Mouse (Mus musculus): ENCODE results near the gene Upk3a.
"Not testable (repeated sequence)": the region's sequence is repeated elsewhere in the genome, so short reads cannot be mapped to it uniquely, and the experiment has no call there.

The Upk3a gene

GRCm38 (mm10) chr15:85000984-85001982, 15.7 kb upstream of the Upk3a start:
- peak; percentile 87 for DNase-seq (ENCODE audit: low spot score)

- no peak for DNase-seq (ENCODE audit: low spot score)
These were observed 7.3 kb upstream of the Upk3a start for GRCm38 (mm10) chr15:85009666-85010065.

- peak; percentile 29 for DNase-seq (ENCODE audit: low spot score)
These were observed 4.9 kb upstream of the Upk3a start for GRCm38 (mm10) chr15:85011895-85012661.

DNA sequence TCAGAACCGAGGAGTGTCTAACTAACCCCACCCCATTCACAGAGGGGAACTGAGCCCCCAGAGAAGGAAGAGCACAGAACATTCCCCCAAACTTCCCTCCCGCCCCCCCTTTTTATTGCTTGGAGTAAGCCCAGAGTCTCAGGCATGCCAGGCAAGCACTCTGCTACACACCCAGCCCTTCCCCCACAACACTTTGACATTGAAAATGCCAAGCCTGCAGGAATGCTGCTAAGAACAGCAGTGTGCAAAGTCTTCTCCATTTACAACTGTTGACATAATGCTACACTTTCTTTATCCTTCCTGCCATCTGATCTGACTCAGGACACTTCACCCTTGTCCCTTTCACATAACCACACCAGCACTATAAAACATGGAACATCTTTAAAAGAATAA, 4.3 kb upstream of the Upk3a start:
- peak; percentile 44 for DNase-seq (ENCODE audit: low spot score)

GRCm38 (mm10) chr15:85015771-85016170, 1.2 kb upstream of the Upk3a start:
- DNase-seq (ENCODE audit: low spot score), result no peak

GRCm38 (mm10) chr15:85022211-85022610, 5.3 kb downstream of the Upk3a start:
- DNase-seq (ENCODE audit: low spot score), result no peak

GRCm38 (mm10) chr15:85026197-85026596, 9.3 kb downstream of the Upk3a start:
- DNase-seq (ENCODE audit: low spot score), result no peak

GRCm38 (mm10) chr15:85027740-85028139, 10.8 kb downstream of the Upk3a start:
- DNase-seq (ENCODE audit: low spot score), result no peak

GRCm38 (mm10) chr15:85028648-85029047, 11.7 kb downstream of the Upk3a start, which contains the start of gene Fam118a:
Gene Fam118a, plus strand, starts transcription at chr15:85028948.
- DNase-seq (ENCODE audit: low spot score), result not testable (repeated sequence)

- DNase-seq (ENCODE audit: low spot score), result not testable (repeated sequence)
These were observed 13.7 kb downstream of the Upk3a start for GRCm38 (mm10) chr15:85030643-85031042.

DNA sequence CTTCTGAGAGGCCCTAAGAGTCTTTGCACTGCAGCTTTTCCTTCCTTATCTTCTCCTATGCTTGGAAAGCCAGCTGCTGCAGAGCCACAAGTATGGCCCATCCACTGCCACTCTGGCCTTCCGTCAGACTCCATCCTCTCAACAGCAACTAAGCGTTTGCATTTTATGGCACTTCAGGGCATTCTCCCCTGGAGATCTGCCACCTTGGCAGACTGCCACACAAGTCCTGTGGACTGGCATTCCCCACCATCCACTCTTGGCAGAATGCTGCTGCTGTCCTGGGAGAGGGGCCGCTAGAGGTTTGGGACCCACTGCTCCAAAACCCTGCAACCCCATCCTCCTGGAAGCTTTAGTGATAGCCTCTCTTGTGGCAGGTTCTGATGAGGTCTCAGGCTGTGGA, 14.9 kb downstream of the Upk3a start:
- no peak for DNase-seq (ENCODE audit: low spot score)

DNA sequence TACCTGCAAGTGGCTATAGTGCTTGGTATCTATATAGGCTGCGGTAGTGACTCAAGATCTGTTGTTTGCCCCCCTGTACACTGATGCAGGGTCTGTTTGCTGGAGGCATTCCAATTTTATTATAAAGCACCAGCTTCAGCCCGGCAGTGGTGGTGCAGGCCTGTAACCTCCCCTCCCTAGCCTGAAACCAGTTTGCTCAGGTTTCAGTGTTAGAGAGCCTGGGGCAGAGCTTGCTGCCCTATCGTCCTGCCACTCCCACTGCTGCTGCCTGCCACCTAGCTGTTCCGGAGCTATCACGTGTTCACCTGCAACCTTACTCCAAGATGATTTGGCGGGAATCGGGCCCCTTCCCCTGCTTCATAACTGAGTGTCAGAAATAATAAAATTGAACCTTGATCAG, 17.0 kb downstream of the Upk3a start:
- not testable (repeated sequence) for DNase-seq (ENCODE audit: low spot score)

GRCm38 (mm10) chr15:85036566-85037342, 19.8 kb downstream of the Upk3a start:
- DNase-seq (ENCODE audit: low spot score), result peak; percentile 96

DNA sequence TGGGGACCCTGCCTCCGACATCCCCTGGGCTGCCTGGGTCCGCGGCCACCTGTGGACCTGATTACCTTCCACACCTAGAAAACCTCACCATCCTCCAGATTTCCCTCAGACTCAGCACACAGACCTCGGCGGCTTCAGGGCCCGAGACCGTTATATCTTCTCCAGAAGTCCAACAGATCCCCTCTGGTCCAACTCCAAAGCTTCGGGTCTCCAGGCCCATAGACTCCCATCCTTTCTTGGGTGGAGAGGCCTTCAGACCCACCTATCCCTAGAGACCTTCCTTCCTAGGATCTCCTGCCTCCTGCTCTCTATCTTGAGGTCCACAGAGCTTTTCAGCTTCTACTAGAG, 20.4 kb downstream of the Upk3a start:
- DNase-seq (ENCODE audit: low spot score), result no peak

- no peak for DNase-seq (ENCODE audit: low spot score)
These were observed 24.7 kb downstream of the Upk3a start for GRCm38 (mm10) chr15:85041546-85042225.

GRCm38 (mm10) chr15:85042361-85042954, 25.5 kb downstream of the Upk3a start:
- DNase-seq (ENCODE audit: low spot score), result peak; percentile 82

DNA sequence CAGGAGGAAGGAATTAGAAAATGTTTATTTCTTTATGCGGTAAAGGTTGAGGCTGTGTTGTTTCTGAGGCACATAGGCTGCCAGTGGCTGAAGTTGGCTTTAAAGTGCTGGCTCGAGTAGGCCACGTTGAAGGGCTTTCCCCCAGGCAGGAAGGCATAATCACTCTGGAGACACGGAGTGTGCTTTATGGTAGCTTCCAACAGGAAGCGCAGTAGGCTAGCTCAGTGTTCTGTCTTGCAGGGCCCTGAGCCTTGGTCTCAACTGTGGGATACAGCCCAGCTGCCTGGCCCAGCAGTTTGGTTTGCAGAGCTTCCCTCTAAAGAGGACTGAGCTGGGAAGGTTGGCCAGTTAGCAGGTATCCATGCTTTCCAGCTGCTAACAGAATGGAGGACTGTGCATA, 26.2 kb downstream of the Upk3a start:
- no peak for DNase-seq (ENCODE audit: low spot score)

DNA sequence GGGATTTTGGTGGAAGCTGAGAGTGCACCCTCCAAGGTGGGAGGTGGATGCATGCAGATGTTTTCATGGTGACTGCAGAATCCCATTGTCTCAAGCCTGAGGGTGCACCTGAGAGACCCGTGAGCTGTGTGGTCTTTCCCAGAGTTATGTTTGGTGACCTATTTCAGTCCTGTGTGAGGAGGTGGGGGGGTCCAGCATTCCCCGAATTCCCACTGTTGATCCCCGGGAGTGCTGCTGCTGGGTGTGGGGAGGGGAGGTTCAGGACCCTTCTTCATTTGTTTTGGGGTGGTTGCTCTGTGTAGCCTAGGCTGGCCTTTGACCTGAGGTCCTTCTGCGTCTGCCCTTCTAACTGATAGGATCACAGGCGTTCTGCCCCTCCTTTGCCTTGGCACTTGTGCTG, 26.8 kb downstream of the Upk3a start:
- no peak for DNase-seq (ENCODE audit: low spot score)

GRCm38 (mm10) chr15:85046230-85046950, 29.4 kb downstream of the Upk3a start:
- DNase-seq (ENCODE audit: low spot score), result no peak

- no peak for DNase-seq (ENCODE audit: low spot score)
These were observed 30.9 kb downstream of the Upk3a start for GRCm38 (mm10) chr15:85047865-85048264.
